Mouse (Mus musculus) cerebellum, adult 2 months (tissue): ENCODE measurements at regions not wholly inside any gene's neighbourhood (a gene's known extent, or its start where the extent isn't known, plus 50 kb on each side); places are given as distances from the start of the nearest gene placed in this dataset.

ENCODE experiments used
- CTCF ChIP-seq: fragments of 200-500 bp; IDR thresholded peaks from 2 replicates; pipeline ENCODE4 v1.5.1; 2011; ENCODE audit warnings: low read depth, mild to moderate bottlenecking, control low read depth, low read length, moderate library complexity, borderline replicate concordance; ENCODE audit not compliant: insufficient read depth
- POLR2A ChIP-seq: fragments of 200-500 bp; IDR thresholded peaks from 2 replicates; pipeline ENCODE4 v1.6.1; 2011; ENCODE audit warnings: low read length, control low read depth, borderline replicate concordance; ENCODE audit not compliant: insufficient read depth

- TF ChIP-seq POLR2A = no peak
- no peak for TF ChIP-seq CTCF
Measured at GRCm38 (mm10) chr2:17932932-17933790, 63.6 kb downstream of the H2al2a start.
